Mouse (Mus musculus) brain, embryonic 14.5 days (tissue): ENCODE measurements at regions not wholly inside any gene's neighbourhood (a gene's known extent, or its start where the extent isn't known, plus 50 kb on each side); places are given as distances from the start of the nearest gene placed in this dataset.

ENCODE experiments used
- CTCF ChIP-seq: fragments of 200-500 bp; IDR thresholded peaks from 2 replicates; pipeline ENCODE4 v1.5.1; 2012; ENCODE audit warnings: inconsistent platforms, mild to moderate bottlenecking, moderate library complexity, borderline replicate concordance; ENCODE audit not compliant: insufficient read depth, insufficient read length; ENCODE audit errors: extremely low read depth
- POLR2A ChIP-seq: fragments of 200-500 bp; IDR thresholded peaks from 2 replicates; pipeline ENCODE4 v1.6.1; 2012; ENCODE audit warnings: mild to moderate bottlenecking, inconsistent platforms, borderline replicate concordance; ENCODE audit not compliant: poor library complexity, insufficient read depth, insufficient read length, severe bottlenecking; ENCODE audit errors: extremely low read depth

- TF ChIP-seq POLR2A (no peak), CTCF (no peak)
Measured at GRCm38 (mm10) chr13:101957782-101958181, 189.8 kb upstream of the Pik3r1 start.
